Mouse (Mus musculus): Measurements from ENCODE around the gene Pgrmc2. TPM values are rescaled to one million over a fixed set of nuclear protein-coding genes. Genes with fewer than 3 reads are reported as not detected.

Pgrmc2 gene
- total and polyA plus RNA-seq, 3 experiments, result 23.2 to 52.8 TPM; not detected in 1

GRCm38 (mm10) chr3:41047838-41048237, 35.0 kb downstream of the Pgrmc2 start:
- no peaks in the 10 kb centered on the region for H3K27me3 ChIP-seq (ENCODE audit: control insufficient read depth in 1 of 2, insufficient read depth in 2 of 2, low read length in 2 of 2)
- peaks cover 0 to 4% of the 10 kb centered on the region in 2 experiments; a peak in 2 of 4 replicates for H3K36me3 ChIP-seq (ENCODE audit: control insufficient read depth in 1 of 2, insufficient read depth in 2 of 2, low read length in 2 of 2)
- H3K79me2 ChIP-seq (ENCODE audit: control insufficient read depth, insufficient read depth, low read length, poor library complexity), result no peaks in the 10 kb centered on the region
- TF ChIP-seq MAX (IDR thresholded peaks at IDR 0.05; ENCODE audit: low read length) (no peak), RCOR1 (IDR thresholded peaks at IDR 0.05; ENCODE audit: low read depth, low read length) (no peak)
- peaks cover 0 to 11% of the 10 kb centered on the region in 2 experiments; a peak in 2 of 4 replicates for H3K4me1 ChIP-seq (ENCODE audit: control insufficient read depth in 1 of 2, insufficient read depth in 2 of 2, low read length in 2 of 2)
- no peak for DNase-seq (ENCODE audit: low read depth, low spot score)
- no peak overlapping the region for H3K27ac ChIP-seq (ENCODE audit: control insufficient read depth, low read depth, low read length)
- no peaks in the 10 kb centered on the region for H3K9me3 ChIP-seq (replicated peaks; ENCODE audit: insufficient read depth, low read length)
- H3K4me3 ChIP-seq (ENCODE audit: control insufficient read depth in 1 of 2, insufficient read depth in 1 of 2, low read depth in 2 of 2, low read length in 2 of 2), result no peak overlapping the region
- H3K9ac ChIP-seq (ENCODE audit: control insufficient read depth, low read depth, low read length, poor library complexity, severe bottlenecking), result no peak overlapping the region

- TF ChIP-seq USF1 (IDR thresholded peaks at IDR 0.05; ENCODE audit: low read depth, low read length), result no peak
- TF ChIP-seq ZKSCAN1 (IDR thresholded peaks at IDR 0.05; ENCODE audit: low read depth, low read length), result no peak
- no peaks in the 10 kb centered on the region for H3K27me3 ChIP-seq (ENCODE audit: control insufficient read depth in 1 of 2, insufficient read depth in 2 of 2, low read length in 2 of 2)
- H3K36me3 ChIP-seq (ENCODE audit: control insufficient read depth in 1 of 2, insufficient read depth in 2 of 2, low read length in 2 of 2), result peaks cover 0 to 4% of the 10 kb centered on the region in 2 experiments; a peak in 2 of 4 replicates
- no peak for DNase-seq (ENCODE audit: low read depth, low spot score)
- no peaks in the 10 kb centered on the region for H3K9me3 ChIP-seq (replicated peaks; ENCODE audit: insufficient read depth, low read length)
- peaks cover 0 to 11% of the 10 kb centered on the region in 2 experiments; a peak in 2 of 4 replicates for H3K4me1 ChIP-seq (ENCODE audit: control insufficient read depth in 1 of 2, insufficient read depth in 2 of 2, low read length in 2 of 2)
- no peak overlapping the region for H3K27ac ChIP-seq (ENCODE audit: control insufficient read depth, low read depth, low read length)
- no peak overlapping the region for H3K9ac ChIP-seq (ENCODE audit: control insufficient read depth, low read depth, low read length, poor library complexity, severe bottlenecking)
- H3K4me3 ChIP-seq (ENCODE audit: control insufficient read depth in 1 of 2, insufficient read depth in 1 of 2, low read depth in 2 of 2, low read length in 2 of 2), result no peak overlapping the region
- H3K79me2 ChIP-seq (ENCODE audit: control insufficient read depth, insufficient read depth, low read length, poor library complexity), result no peaks in the 10 kb centered on the region
These were observed 39.0 kb downstream of the Pgrmc2 start for GRCm38 (mm10) chr3:41043756-41044354.

DNA sequence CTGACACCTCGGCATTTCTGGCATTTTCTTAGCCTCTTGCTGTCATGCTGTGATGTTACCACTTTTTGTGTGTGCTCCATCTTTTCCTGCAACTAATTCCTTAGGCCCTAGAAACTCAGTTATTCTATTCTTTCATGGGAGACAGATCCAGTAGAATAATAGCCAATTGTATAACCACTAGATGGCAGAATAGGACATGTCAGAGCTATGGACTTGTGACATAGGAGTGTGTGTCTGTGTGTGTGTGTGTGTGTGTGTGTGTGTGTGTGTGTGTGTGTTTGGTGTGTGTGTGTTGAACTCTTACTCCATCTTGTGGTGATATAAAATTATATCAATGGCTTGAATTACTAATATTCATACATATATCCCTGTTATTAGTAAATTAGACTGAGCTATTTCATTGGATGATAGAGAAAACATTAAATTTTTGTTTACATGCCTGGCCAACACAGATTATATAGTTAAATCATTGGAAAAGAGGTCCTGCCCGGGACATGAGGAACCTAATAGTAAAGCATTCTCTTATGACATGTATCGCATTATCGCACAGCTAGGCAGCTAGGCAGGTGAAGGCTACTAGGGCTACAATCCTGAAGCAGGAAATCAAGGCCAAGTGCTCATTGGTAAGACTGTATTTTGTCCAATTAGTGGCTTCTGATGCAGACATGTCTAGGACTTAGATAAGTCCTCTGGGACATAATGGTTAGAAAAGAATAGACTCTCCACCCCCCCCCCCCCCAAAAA, 40.5 kb downstream of the Pgrmc2 start:
- Histone ChIP-seq H3K4me1 (ENCODE audit: control insufficient read depth in 1 of 2, insufficient read depth in 2 of 2, low read length in 2 of 2) (peaks cover 0 to 8% of the 10 kb centered on the region in 2 experiments; a peak in 2 of 4 replicates), H3K9me3 (replicated peaks; ENCODE audit: insufficient read depth, low read length) (no peaks in the 10 kb centered on the region), H3K4me3 (ENCODE audit: control insufficient read depth in 1 of 2, insufficient read depth in 1 of 2, low read depth in 2 of 2, low read length in 2 of 2) (no peak overlapping the region), H3K9ac (ENCODE audit: control insufficient read depth, low read depth, low read length, poor library complexity, severe bottlenecking) (no peak overlapping the region), H3K36me3 (ENCODE audit: control insufficient read depth in 1 of 2, insufficient read depth in 2 of 2, low read length in 2 of 2) (peaks cover 0 to 4% of the 10 kb centered on the region in 2 experiments; a peak in 2 of 4 replicates), H3K27me3 (ENCODE audit: control insufficient read depth in 1 of 2, insufficient read depth in 2 of 2, low read length in 2 of 2) (no peaks in the 10 kb centered on the region), H3K27ac (ENCODE audit: control insufficient read depth, low read depth, low read length) (no peak overlapping the region), H3K79me2 (ENCODE audit: control insufficient read depth, insufficient read depth, low read length, poor library complexity) (no peaks in the 10 kb centered on the region)
- peak; percentile 66 for DNase-seq (ENCODE audit: low read depth, low spot score)
- TF ChIP-seq ETS1 (IDR thresholded peaks at IDR 0.05; ENCODE audit: low read depth, low read length) (0 out of 2 replicates have a peak, but pooled peaks have one; percentile 9), USF2 (IDR thresholded peaks at IDR 0.05; ENCODE audit: borderline replicate concordance in 1 of 2, insufficient read depth in 1 of 2, low read depth in 1 of 2, low read length in 2 of 2) (no peak), UBTF (IDR thresholded peaks at IDR 0.05; ENCODE audit: borderline replicate concordance, insufficient read depth, low read depth, low read length) (no peak), MAFK (IDR thresholded peaks at IDR 0.05; ENCODE audit: borderline replicate concordance, low read depth, low read length) (no peak), USF1 (IDR thresholded peaks at IDR 0.05; ENCODE audit: low read depth, low read length) (peak; percentile 16; the same call in 1 of the 2 replicates), EP300 (IDR thresholded peaks at IDR 0.05; ENCODE audit: low read depth in 1 of 2, low read length in 2 of 2) (no peak), POLR2AphosphoS2 (IDR thresholded peaks at IDR 0.05; ENCODE audit: low read length) (no peak), SIN3A (IDR thresholded peaks at IDR 0.05; ENCODE audit: low read length) (0 out of 2 replicates have a peak, but pooled peaks have one; percentile 35), RAD21 (IDR thresholded peaks at IDR 0.05; ENCODE audit: low read depth, low read length) (peak; percentile 81), MXI1 (IDR thresholded peaks at IDR 0.05; ENCODE audit: low read depth, low read length) (0 out of 2 replicates have a peak, but pooled peaks have one; percentile 25), ZMIZ1 (IDR thresholded peaks at IDR 0.05; ENCODE audit: low read depth, low read length) (no peak), CHD2 (IDR thresholded peaks at IDR 0.05; ENCODE audit: low read length) (no peak), ZC3H11A (IDR thresholded peaks at IDR 0.05; ENCODE audit: low read depth, low read length) (peak; percentile 76), MAX (IDR thresholded peaks at IDR 0.05; ENCODE audit: low read length) (no peak), ZKSCAN1 (IDR thresholded peaks at IDR 0.05; ENCODE audit: low read depth, low read length) (no peak), CHD1 (IDR thresholded peaks at IDR 0.05; ENCODE audit: low read depth, low read length) (no peak), MYC (IDR thresholded peaks at IDR 0.05; ENCODE audit: low read depth, low read length) (no peak), POLR2AphosphoS5 (IDR thresholded peaks at IDR 0.05; ENCODE audit: borderline replicate concordance, low read depth, low read length) (no peak), E2F4 (IDR thresholded peaks at IDR 0.05; ENCODE audit: borderline replicate concordance, low read depth, low read length) (no peak), CTCF (IDR thresholded peaks at IDR 0.05 in 2 of 3, conservative IDR thresholded peaks at IDR 0.05 in 1 of 3; ENCODE audit: control insufficient read depth in 1 of 3, insufficient read depth in 1 of 3, low read depth in 2 of 3, low read length in 3 of 3, poor library complexity in 1 of 3, severe bottlenecking in 1 of 3) (peak; percentile 39 to 84 (median 39)), TBP (IDR thresholded peaks at IDR 0.05; ENCODE audit: low read depth, low read length) (no peak)

Measured in MEL (cell line).